Mouse (Mus musculus): ENCODE data around the gene 4930432M17Rik.
A peak's percentile ranks its signal among the peaks of the same experiment; 100 is the strongest.

Gene 4930432M17Rik

GRCm38 (mm10) chr3:121712222-121712621 is 41.7 kb downstream of the 4930432M17Rik start:
- no peak for DNase-seq

- DNase-seq = no peak
Observed at GRCm38 (mm10) chr3:121713151-121713701, 42.7 kb downstream of the 4930432M17Rik start.

DNA sequence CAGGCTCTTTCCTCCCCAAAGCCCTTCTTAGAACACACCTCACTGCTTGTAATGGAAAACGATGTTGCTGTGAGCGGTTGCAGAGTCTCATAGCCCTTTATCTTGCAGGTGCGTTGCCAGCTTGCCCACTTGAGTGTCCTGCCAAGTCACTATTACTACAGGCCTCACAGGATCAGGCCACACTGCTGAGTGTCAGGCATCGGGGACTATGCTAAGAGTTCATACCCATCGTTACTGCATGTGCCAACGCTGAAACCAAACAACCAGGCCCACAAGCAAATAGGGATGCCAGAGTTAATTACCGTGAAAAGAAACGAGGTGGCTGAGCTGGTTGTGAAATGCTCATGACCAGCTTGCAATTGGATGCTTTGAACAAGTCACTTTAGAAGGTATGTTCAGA is 43.3 kb downstream of the 4930432M17Rik start:
- no peak for DNase-seq

- no peak for DNase-seq
Observed at GRCm38 (mm10) chr3:121714461-121714860, 43.9 kb downstream of the 4930432M17Rik start.

DNA sequence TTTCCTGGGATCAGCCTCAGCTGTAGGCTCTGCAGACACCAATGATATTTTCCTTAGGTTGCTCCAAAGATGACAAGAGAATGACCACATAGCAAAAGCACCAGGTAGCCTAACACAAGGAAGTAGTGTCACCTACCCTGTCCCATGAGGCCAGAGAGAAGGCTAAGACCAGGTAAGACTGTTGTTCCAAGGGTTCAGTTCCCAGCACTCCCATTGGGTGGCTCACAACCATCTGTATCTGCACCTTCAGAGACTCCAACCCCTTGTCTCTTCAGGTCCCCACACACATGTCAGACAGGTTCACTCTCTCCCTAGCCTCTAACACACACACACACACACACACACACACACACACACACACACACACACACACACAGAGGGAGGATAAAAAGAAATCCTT is 44.8 kb downstream of the 4930432M17Rik start:
- DNase-seq = no peak

DNA sequence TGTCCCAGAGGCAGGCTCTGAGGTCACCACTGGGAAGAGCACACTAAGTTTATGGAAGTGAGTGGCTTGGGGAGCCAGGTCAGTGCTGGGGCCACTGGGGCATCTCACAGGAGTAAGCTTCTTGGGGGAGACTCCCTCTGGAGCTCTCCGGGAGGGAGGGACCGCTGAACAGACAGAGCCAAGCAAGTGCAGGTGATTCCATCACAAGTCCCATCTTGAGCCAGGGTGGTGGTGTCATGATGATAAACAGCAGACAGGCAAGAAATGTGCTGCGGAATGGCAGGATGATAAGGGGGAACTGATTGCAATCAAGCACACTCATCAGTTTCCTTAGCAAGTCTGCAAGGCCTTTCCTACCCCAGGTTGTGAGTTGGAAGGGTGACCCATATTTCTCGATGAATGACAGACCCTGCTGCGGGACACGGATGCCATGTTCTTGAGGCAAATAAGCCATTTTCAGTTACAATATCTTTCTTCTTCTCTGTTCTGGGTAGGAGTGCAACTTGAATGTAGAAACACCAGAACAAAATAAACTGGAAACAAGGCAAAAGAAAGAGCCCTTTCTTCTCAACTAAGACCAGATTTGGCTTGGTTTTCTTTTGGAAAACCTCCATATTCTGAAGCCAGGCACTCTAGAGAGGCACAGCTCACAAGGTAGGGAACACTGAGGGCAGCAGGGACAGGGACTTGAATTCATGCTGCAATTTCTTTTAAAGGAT is 45.3 kb downstream of the 4930432M17Rik start:
- no peak for DNase-seq

DNA sequence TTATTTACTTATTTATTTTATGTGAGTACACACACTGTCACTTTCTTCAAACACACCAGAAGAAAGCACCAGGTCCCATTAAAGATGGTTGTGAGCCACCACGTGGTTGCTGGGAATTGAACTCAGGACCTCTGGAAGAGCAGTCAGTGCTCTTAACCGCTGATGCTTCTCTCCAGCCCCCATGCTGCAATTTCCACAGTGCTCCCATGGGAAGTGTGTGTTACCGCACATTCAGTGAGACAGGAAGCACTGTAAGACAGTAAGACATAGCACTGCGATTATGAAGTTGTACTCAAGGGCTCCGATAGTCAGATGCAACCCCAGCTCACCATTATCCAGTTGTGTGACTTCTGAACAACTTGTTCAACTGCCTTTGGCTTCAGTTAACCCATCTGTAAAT is 45.9 kb downstream of the 4930432M17Rik start:
- no peak for DNase-seq

GRCm38 (mm10) chr3:121718679-121719078 is 48.1 kb downstream of the 4930432M17Rik start:
- no peak for DNase-seq

- no peak for DNase-seq
Observed at GRCm38 (mm10) chr3:121719701-121720100, 49.1 kb downstream of the 4930432M17Rik start.

DNA sequence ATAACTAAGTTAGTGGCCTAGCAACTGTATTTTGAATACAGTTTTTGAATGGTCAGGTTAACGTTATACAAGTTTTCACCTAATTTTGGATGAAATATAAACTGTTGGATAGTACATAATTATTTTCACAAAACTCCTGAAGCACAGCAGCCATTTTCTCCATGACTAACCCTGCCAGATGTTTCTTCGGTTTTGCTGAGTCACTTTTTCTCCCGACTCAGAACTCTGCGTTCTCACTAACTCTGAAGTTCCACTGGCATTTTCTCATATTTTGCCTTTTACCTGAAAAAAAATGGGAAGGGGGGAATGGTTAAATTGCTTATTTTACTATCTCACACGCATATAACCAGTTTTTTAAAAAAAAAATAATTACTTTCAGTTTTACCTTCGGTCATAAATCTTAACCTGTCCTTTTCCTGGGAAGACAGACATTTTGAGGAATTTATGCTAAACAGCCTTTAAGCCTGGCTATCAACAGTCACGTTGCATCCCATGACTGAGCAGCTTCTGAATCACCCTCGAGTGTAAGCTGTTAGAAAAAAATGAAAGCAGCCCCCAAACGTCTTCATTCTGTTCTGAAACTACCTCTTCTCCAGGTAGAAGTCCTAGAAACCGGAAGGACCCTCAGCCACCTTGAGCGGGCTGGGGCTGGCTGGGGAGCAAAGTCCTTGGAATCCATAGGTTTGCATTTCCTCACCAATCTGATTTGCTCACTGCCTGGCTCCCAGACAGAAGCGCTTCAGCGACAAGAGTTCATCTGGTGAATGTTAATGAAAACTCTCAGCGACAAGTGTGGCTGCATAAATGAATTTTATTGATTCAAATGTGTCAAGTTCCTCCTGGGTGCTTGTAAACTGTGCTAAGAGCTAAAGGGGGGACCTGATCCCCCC is 50.5 kb downstream of the 4930432M17Rik start:
- DNase-seq = no peak

- DNase-seq = no peak
Observed at GRCm38 (mm10) chr3:121721691-121722070, 51.1 kb downstream of the 4930432M17Rik start.

DNA sequence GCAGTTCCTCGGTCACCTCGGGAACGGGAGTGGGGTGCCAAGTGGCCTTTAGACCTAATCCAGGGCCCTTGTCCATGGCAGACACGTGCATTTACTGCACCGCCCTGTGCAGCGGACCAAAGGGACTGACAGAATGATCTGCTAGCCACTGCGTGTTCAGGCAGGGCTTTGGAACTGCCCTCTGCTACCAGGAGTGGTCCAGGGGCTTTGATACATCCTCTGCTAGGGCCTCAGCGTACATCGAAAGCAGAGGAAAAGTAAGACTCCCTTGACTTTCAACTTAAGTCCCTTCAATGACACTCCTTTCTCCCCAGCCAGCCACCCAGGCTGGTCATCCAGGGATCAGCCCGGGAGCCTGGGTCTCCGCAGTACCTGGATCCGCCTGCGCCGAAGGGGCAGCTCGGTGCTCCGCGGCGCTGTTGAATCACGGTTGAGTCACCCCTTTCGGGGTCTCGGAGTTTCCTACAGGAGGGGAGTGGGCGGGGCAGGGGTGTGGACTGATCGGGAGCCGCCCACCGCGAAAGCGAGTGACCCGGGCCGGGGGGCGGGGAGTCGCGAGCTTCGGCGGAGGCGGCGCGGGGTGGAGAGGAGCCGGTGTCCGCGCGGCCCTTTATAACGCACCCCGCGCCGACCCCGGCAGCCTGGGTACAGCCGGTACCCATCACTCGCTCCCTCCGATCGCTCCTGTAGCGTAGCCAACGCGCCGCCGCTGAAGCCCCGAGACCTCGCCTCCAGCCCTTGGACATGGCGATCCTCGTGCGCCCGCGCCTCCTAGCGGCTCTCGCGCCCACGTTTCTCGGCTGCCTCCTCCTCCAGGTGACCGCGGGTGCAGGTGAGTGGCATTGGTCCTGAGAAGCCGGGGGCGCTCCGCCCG is 52.6 kb downstream of the 4930432M17Rik start, which contains the start of gene F3:
Gene F3, plus strand, starts transcription at position 567 of the 874 bp plus-strand sequence.
- DNase-seq = peak; percentile 77

GRCm38 (mm10) chr3:121723968-121724524 is 53.5 kb downstream of the 4930432M17Rik start:
- DNase-seq = no peak

GRCm38 (mm10) chr3:121724553-121724952 is 54.0 kb downstream of the 4930432M17Rik start:
- DNase-seq = no peak

- no peak for DNase-seq
Observed at GRCm38 (mm10) chr3:121725651-121726050, 55.1 kb downstream of the 4930432M17Rik start.

DNA sequence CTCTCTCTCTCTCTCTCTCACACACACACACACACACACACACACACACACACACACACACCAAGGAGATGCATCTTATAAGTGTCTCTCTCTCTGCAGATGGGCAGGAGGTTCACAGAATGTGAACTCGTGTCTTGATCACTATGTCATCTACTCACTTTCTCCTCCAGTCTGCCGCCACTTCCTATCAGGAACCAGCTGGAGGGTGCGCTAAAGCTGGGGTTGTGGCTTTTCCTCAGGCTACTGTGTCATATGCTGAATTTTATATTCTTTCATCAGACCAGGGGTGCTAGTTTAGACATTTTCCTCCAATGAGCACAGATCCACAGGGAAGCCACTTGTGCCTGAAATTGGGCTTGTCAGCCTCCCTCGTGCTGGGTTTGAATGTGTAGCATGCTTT is 59.1 kb downstream of the 4930432M17Rik start:
- DNase-seq = no peak

Measured in cerebellum, adult 11-12 months (tissue).